Mouse (Mus musculus): ENCODE results near the gene Tekt3. TPM values are rescaled to one million over a fixed set of nuclear protein-coding genes. Genes with fewer than 3 reads are reported as not detected.

Tekt3 gene
- total RNA-seq (2023) = not detected

DNA sequence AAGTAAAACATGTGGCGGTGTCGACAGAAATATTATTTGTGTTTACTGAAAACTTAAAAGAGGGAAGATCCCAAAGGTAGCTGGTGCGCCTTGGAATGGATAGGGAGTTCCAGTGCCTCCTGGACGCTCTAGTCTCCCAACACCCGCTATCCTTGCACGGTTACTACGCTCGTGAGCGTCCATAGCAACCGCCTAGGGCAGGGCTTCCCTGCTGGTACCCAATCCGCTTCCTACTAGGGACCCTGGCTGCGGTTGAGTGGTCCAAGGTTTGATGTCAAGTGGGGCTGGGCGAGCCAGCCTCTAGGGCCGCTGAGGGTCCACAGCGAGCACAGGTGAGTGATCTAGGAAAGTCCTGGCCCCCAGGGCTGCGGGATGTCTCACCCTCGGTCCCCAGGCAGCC is at the start of gene Tekt3:
Tekt3 (plus strand) TSS at position 209 of the 400 bp plus-strand sequence.

DNA sequence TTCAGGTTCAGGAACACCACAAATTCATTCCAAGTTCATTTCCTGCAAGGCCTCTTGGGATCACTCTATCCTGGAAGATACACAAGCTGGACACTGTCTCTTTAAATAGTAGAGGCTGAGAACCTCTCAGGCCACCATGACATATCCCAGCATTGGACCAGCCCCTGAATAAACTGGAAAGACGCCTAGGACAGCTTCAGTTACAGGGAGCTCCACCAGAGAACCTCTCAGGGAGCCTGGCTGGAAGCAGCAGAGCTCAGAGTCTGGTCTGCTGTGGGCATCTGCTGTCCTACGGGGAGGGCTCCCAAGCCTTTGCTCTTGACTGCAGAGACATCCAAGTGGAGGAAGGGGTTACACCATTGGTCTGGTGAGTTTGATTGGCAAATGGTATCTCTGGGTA is 67.3 kb downstream of the Tekt3 start, which contains the start of gene Pmp22:
Pmp22 (plus strand) TSS at position 199 of the 400 bp plus-strand sequence.

Other genes starting within 250 kb of the Tekt3 start
- 10 to 100 TPM; 12.7 to 17.2 TPM for gene Trim16, start 241.4 kb upstream of the Tekt3 start, total RNA-seq (2023)
- gene Fbxw10, start 214.6 kb upstream of the Tekt3 start, total RNA-seq (2023) = 1 to 10 TPM in 1 of 2 experiments, under 1 TPM in 1; 0.66 to 1.2 TPM
- 1 to 10 TPM; 9.4 to 10.0 TPM for gene Tvp23b, start 182.2 kb upstream of the Tekt3 start, total RNA-seq (2023)
- gene Cdrt4, start 110.5 kb upstream of the Tekt3 start, total RNA-seq (2023) = not detected
- gene Pmp22, start 67.3 kb downstream of the Tekt3 start, total RNA-seq (2023) = under 1 TPM in 1 of 2 experiments, not detected in 1; 0.37 TPM